Mouse (Mus musculus) MEL (cell line): ENCODE data around the gene Cd52.

ENCODE experiments used
- CHD1 ChIP-seq: IDR thresholded peaks from 2 replicates; pipeline ENCODE4 v1.6.1; 2012; ENCODE audit warnings: low read depth, mild to moderate bottlenecking, inconsistent platforms, low read length, improper control_type of control experiment
- CHD2 ChIP-seq: IDR thresholded peaks from 2 replicates; pipeline ENCODE4 v1.6.1; 2011; ENCODE audit warnings: low read length, improper control_type of control experiment
- CTCF ChIP-seq, 3 experiments: IDR thresholded peaks in 2 of 3; conservative IDR thresholded peaks in 1 of 3; 2 replicates each; pipeline ENCODE4 v1.5.1; 2011 to 2012; ENCODE audit warnings: low read length in 3 of 3, low read depth in 2 of 3, mild to moderate bottlenecking in 2 of 3, improper control_type of control experiment in 1 of 3, inconsistent platforms in 1 of 3, mixed read lengths in 1 of 3, moderate library complexity in 1 of 3; ENCODE audit not compliant: control insufficient read depth in 1 of 3, insufficient read depth in 1 of 3, poor library complexity in 1 of 3, severe bottlenecking in 1 of 3
- EP300 ChIP-seq, 2 experiments: IDR thresholded peaks; 2 replicates each; pipeline ENCODE4 v1.6.1; 2011; ENCODE audit warnings: improper control_type of control experiment in 2 of 2, low read length in 2 of 2, low read depth in 1 of 2, mild to moderate bottlenecking in 1 of 2
- JUND ChIP-seq: IDR thresholded peaks from 2 replicates; pipeline ENCODE4 v1.6.1; 2011; ENCODE audit warnings: low read depth, mild to moderate bottlenecking, improper control_type of control experiment, low read length
- MAFK ChIP-seq: IDR thresholded peaks from 2 replicates; pipeline ENCODE4 v1.6.1; 2011; ENCODE audit warnings: low read depth, mild to moderate bottlenecking, low read length, improper control_type of control experiment, borderline replicate concordance
- MAZ ChIP-seq: IDR thresholded peaks from 2 replicates; pipeline ENCODE4 v1.6.1; 2012; ENCODE audit warnings: low read depth, mild to moderate bottlenecking, inconsistent platforms, low read length, improper control_type of control experiment
- MYB ChIP-seq: IDR thresholded peaks from 2 replicates; pipeline ENCODE4 v1.6.1; 2011; ENCODE audit warnings: mild to moderate bottlenecking, low read depth, low read length, improper control_type of control experiment
- POLR2A ChIP-seq, 2 experiments: IDR thresholded peaks; 2 replicates each; pipeline ENCODE4 v1.6.1; 2011 to 2012; ENCODE audit warnings: low read length in 2 of 2, mild to moderate bottlenecking in 2 of 2, control low read depth in 1 of 2, improper control_type of control experiment in 1 of 2, low read depth in 1 of 2, moderate library complexity in 1 of 2; ENCODE audit not compliant: control insufficient read depth in 1 of 2, insufficient read depth in 1 of 2, poor library complexity in 1 of 2
- POLR2AphosphoS2 ChIP-seq: IDR thresholded peaks from 2 replicates; pipeline ENCODE4 v1.6.1; 2011; ENCODE audit warnings: low read length, improper control_type of control experiment
- POLR2AphosphoS5 ChIP-seq: IDR thresholded peaks from 2 replicates; pipeline ENCODE4 v1.6.1; 2012; ENCODE audit warnings: low read depth, borderline replicate concordance, mild to moderate bottlenecking, inconsistent platforms, low read length, moderate library complexity, mixed read lengths
- RAD21 ChIP-seq: IDR thresholded peaks from 2 replicates; pipeline ENCODE4 v1.6.1; 2011; ENCODE audit warnings: mild to moderate bottlenecking, low read depth, low read length, improper control_type of control experiment
- SIN3A ChIP-seq: IDR thresholded peaks from 2 replicates; pipeline ENCODE4 v1.6.1; 2012; ENCODE audit warnings: low read length, improper control_type of control experiment, inconsistent platforms
- UBTF ChIP-seq: IDR thresholded peaks from 2 replicates; pipeline ENCODE4 v1.6.1; 2012; ENCODE audit warnings: low read depth, mild to moderate bottlenecking, inconsistent platforms, low read length, improper control_type of control experiment, moderate library complexity, borderline replicate concordance; ENCODE audit not compliant: insufficient read depth

DNA sequence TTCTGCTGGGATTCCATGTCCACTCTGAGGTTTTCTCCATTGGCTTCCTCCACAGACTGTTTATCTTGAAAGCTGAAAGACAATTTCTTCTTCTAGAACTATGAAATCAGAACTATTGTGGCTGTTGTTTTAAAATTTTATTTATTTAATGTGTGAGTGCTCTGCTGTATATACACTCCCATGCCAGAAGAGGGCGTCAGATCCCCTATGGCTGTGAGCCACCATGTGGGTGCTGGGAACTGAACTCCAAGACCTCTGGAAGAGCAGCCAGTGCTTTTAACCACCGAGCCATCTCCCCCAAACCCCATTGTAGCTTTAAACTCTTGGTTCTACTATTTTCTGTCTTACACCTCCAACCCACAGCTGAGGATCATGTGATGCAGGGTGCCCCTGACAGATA, 44.0 kb upstream of the Cd52 start:
- peak; percentile 68 to 79 (median 69) for TF ChIP-seq CTCF (IDR thresholded peaks at IDR 0.05 in 2 of 3, conservative IDR thresholded peaks at IDR 0.05 in 1 of 3; ENCODE audit: control insufficient read depth in 1 of 3, insufficient read depth in 1 of 3, low read depth in 2 of 3, low read length in 3 of 3, poor library complexity in 1 of 3, severe bottlenecking in 1 of 3)
- TF ChIP-seq RAD21, result peak; percentile 31
- TF ChIP-seq SIN3A, result no peak
- TF ChIP-seq MAFK, result no peak
- no peak for TF ChIP-seq POLR2A (IDR thresholded peaks at IDR 0.05; ENCODE audit: control insufficient read depth in 1 of 2, insufficient read depth in 1 of 2, low read depth in 1 of 2, low read length in 2 of 2, poor library complexity in 1 of 2)
- TF ChIP-seq POLR2AphosphoS2, result no peak
- TF ChIP-seq CHD2, result no peak
- TF ChIP-seq EP300 (IDR thresholded peaks at IDR 0.05; ENCODE audit: low read depth in 1 of 2, low read length in 2 of 2), result no peak
- TF ChIP-seq UBTF, result no peak
- no peak for TF ChIP-seq MAZ
- TF ChIP-seq CHD1, result no peak
- no peak for TF ChIP-seq JUND
- no peak for TF ChIP-seq POLR2AphosphoS5
- no peak for TF ChIP-seq MYB
